Mouse (Mus musculus) midbrain, embryonic 10.5 days (tissue): ENCODE measurements around the gene Lamp1. TPM values are rescaled to one million over a fixed set of nuclear protein-coding genes. Genes with fewer than 3 reads are reported as not detected.

Source experiments
- DNase-seq: peaks from one replicate; pipeline ENCODE4 v3.0.0-alpha.2; 2017; ENCODE audit warnings: low spot score
- H3K27ac ChIP-seq: fragments of 300-500 bp; sonication (generic); replicated peaks from 2 replicates; pipeline ENCODE4 v1.5.1; 2016; ENCODE audit warnings: mild to moderate bottlenecking
- H3K27me3 ChIP-seq: fragments of 300-500 bp; sonication (generic); 2 replicates; pipeline ENCODE4 v1.6.1; 2016; ENCODE audit warnings: low read depth, mild to moderate bottlenecking; ENCODE audit not compliant: poor library complexity, severe bottlenecking
- H3K36me3 ChIP-seq: fragments of 300-500 bp; sonication (generic); 2 replicates; pipeline ENCODE4 v1.6.1; 2016; ENCODE audit warnings: mild to moderate bottlenecking, moderate library complexity
- H3K4me1 ChIP-seq: fragments of 300-500 bp; sonication (generic); 2 replicates; pipeline ENCODE4 v1.6.1; 2016
- H3K4me3 ChIP-seq: fragments of 300-500 bp; sonication (generic); 2 replicates; pipeline ENCODE4 v1.5.1; 2016; ENCODE audit warnings: mild to moderate bottlenecking, moderate library complexity
- H3K9me3 ChIP-seq: fragments of 300-500 bp; sonication (generic); replicated peaks from 2 replicates; pipeline ENCODE4 v1.6.1; 2016; ENCODE audit warnings: mild to moderate bottlenecking
- WGBS: fragments of 180-500 bp; shearing (Covaris S2); methylation state at CpG from one replicate; pipeline ENCODE4 v1.1.7; 2016; 5-methylcytosine and 5-hydroxymethylcytosine counted together
- polyA plus RNA-seq: library from polyadenylated mRNA; unstranded; fragments of >200 nt; fragmentation: Nextera tagmentation; extraction: Ambion mirVana; gene quantifications from 2 replicates; pipeline ENCODE4 v1.2.1, GENCODE M21; 2016

Gene Lamp1
- polyA plus RNA-seq, 1 experiment from 2014 or later = 221 TPM

GRCm38 (mm10) chr8:13188052-13188555, 29.1 kb downstream of the Lamp1 start:
- Histone ChIP-seq H3K36me3 (peaks cover 49% of the 10 kb centered on the region), H3K4me3 (no peak overlapping the region), H3K9me3 (no peaks in the 10 kb centered on the region), H3K27ac (no peak overlapping the region), H3K27me3 (no peaks in the 10 kb centered on the region), H3K4me1 (no peaks in the 10 kb centered on the region)
- no peak for DNase-seq
- 89% methylated on average over 13 of the region's 13 CpGs for WGBS

- Histone ChIP-seq H3K27ac (no peak overlapping the region), H3K4me3 (no peak overlapping the region), H3K27me3 (no peaks in the 10 kb centered on the region), H3K9me3 (no peaks in the 10 kb centered on the region), H3K4me1 (no peaks in the 10 kb centered on the region), H3K36me3 (peaks cover 45% of the 10 kb centered on the region)
- DNase-seq = no peak
- 97% methylated on average over 1 of the region's 1 CpGs for WGBS
Observed at GRCm38 (mm10) chr8:13188857-13189256, 29.9 kb downstream of the Lamp1 start.

GRCm38 (mm10) chr8:13190235-13190634, 31.3 kb downstream of the Lamp1 start:
- Histone ChIP-seq H3K27me3 (no peaks in the 10 kb centered on the region), H3K36me3 (peaks cover 34% of the 10 kb centered on the region), H3K9me3 (no peaks in the 10 kb centered on the region), H3K4me1 (peaks cover 11% of the 10 kb centered on the region), H3K27ac (no peak overlapping the region), H3K4me3 (no peak overlapping the region)
- 91% methylated on average over 8 of the region's 8 CpGs for WGBS
- DNase-seq = no peak

GRCm38 (mm10) chr8:13194818-13195217, 35.9 kb downstream of the Lamp1 start:
- H3K27ac ChIP-seq = peak overlapping the region; percentile 14
- H3K4me3 ChIP-seq = no peak overlapping the region; the same call in 1 of the 2 replicates
- WGBS = 27% methylated on average over 10 of the region's 10 CpGs
- H3K4me1 ChIP-seq = peaks cover 16% of the 10 kb centered on the region
- H3K27me3 ChIP-seq = peaks cover 15% of the 10 kb centered on the region
- H3K9me3 ChIP-seq = no peaks in the 10 kb centered on the region
- DNase-seq = peak; percentile 21
- H3K36me3 ChIP-seq = peaks cover 9% of the 10 kb centered on the region; the same call in 1 of the 2 replicates

- 87% methylated on average over 5 of the region's 5 CpGs for WGBS
- Histone ChIP-seq H3K36me3 (0 out of 2 replicates have a peak, but pooled peaks cover 3% of the 10 kb centered on the region), H3K4me1 (peaks cover 33% of the 10 kb centered on the region), H3K27ac (no peak overlapping the region), H3K27me3 (peaks cover 41% of the 10 kb centered on the region), H3K9me3 (no peaks in the 10 kb centered on the region), H3K4me3 (no peak overlapping the region)
- DNase-seq = no peak
Observed at GRCm38 (mm10) chr8:13197493-13197892, 38.5 kb downstream of the Lamp1 start.

GRCm38 (mm10) chr8:13199385-13200061, 40.6 kb downstream of the Lamp1 start:
- Histone ChIP-seq H3K27ac (peak overlapping the region; percentile 84; the same call in 1 of the 2 replicates), H3K27me3 (peaks cover 53% of the 10 kb centered on the region), H3K4me1 (peaks cover 28% of the 10 kb centered on the region), H3K36me3 (no peaks in the 10 kb centered on the region), H3K9me3 (no peaks in the 10 kb centered on the region), H3K4me3 (peak overlapping the region; percentile 95)
- no peak for DNase-seq
- WGBS = 23% methylated on average over 14 of the region's 14 CpGs

- Histone ChIP-seq H3K4me3 (peak within 1 kb of the TSS; percentile 95), H3K4me1 (peaks cover 22% of the 10 kb centered on the region), H3K27me3 (peaks cover 53% of the 10 kb centered on the region), H3K36me3 (no peaks in the 10 kb centered on the region), H3K9me3 (no peaks in the 10 kb centered on the region), H3K27ac (peak within 1 kb of the TSS; percentile 84)
- WGBS = under 1% methylated on average over 58 of the region's 58 CpGs
- peak; percentile 77 for DNase-seq
Observed at GRCm38 (mm10) chr8:13200301-13201012, 41.5 kb downstream of the Lamp1 start, which contains the start of gene Grtp1. Gene Grtp1 (minus strand): TSS chr8:13200620.

DNA sequence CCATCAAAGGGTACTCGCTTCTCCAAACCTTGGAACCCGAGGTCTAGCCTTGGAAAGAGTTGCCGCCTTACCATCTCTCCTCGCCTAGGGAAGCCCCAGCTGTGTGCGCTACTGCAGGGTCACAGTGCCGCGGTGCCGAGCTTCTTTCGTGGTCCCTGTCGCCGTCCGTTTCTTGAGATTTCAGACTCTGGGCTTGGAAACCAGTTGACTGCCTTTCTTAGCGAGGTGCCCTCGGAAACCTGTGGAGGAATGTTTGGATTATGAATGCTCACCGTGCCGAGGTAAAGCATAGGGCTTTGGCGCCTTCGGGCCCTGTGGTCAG, 42.0 kb downstream of the Lamp1 start:
- peaks cover 22% of the 10 kb centered on the region for H3K4me1 ChIP-seq
- WGBS = 2% methylated on average over 18 of the region's 18 CpGs
- no peaks in the 10 kb centered on the region for H3K9me3 ChIP-seq
- H3K4me3 ChIP-seq = peak overlapping the region; percentile 95
- peak; percentile 30 for DNase-seq
- H3K27ac ChIP-seq = peak overlapping the region; percentile 33; the same call in 1 of the 2 replicates
- H3K27me3 ChIP-seq = peaks cover 53% of the 10 kb centered on the region
- H3K36me3 ChIP-seq = no peaks in the 10 kb centered on the region

GRCm38 (mm10) chr8:13202041-13202440, 43.1 kb downstream of the Lamp1 start:
- WGBS = 52% methylated on average over 3 of the region's 3 CpGs
- H3K27ac ChIP-seq = no peak overlapping the region
- peaks cover 53% of the 10 kb centered on the region for H3K27me3 ChIP-seq

GRCm38 (mm10) chr8:13202806-13203205, 43.8 kb downstream of the Lamp1 start:
- Histone ChIP-seq H3K4me3 (no peak overlapping the region), H3K27ac (no peak overlapping the region), H3K4me1 (peaks cover 28% of the 10 kb centered on the region), H3K9me3 (no peaks in the 10 kb centered on the region), H3K27me3 (peaks cover 53% of the 10 kb centered on the region), H3K36me3 (no peaks in the 10 kb centered on the region)
- WGBS = 91% methylated on average over 3 of the region's 3 CpGs
- no peak for DNase-seq

More at GRCm38 (mm10) chr8:13202041-13202440, 43.1 kb downstream of the Lamp1 start:
- Histone ChIP-seq H3K36me3 (no peaks in the 10 kb centered on the region), H3K4me3 (no peak overlapping the region), H3K9me3 (no peaks in the 10 kb centered on the region), H3K4me1 (peaks cover 28% of the 10 kb centered on the region)
- DNase-seq = no peak

DNA sequence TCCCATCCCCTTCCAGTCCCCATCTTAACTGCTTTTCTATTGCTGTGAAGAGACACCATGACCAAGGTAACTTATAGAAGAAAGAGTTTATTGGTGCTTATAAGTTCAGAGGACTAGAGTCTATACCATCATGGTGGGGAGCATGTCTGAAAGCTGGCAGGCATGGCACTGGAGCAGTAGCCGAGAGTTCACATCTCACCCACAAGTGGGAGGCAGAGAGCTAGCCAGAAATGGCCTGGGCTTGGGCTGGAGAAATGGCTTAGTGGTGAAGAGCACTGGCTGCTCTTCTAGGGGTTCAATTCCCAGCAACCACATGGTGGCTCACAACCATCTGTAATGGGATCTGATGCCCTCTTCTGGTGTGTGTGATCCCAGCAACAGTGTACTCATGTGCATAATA, 44.5 kb downstream of the Lamp1 start:
- H3K4me3 ChIP-seq = no peak overlapping the region
- peaks cover 52% of the 10 kb centered on the region for H3K27me3 ChIP-seq
- 48% methylated on average over 1 of the region's 1 CpGs for WGBS
- H3K27ac ChIP-seq = no peak overlapping the region
- peaks cover 28% of the 10 kb centered on the region for H3K4me1 ChIP-seq
- no peak for DNase-seq
- no peaks in the 10 kb centered on the region for H3K9me3 ChIP-seq
- no peaks in the 10 kb centered on the region for H3K36me3 ChIP-seq

GRCm38 (mm10) chr8:13204371-13205140, 45.6 kb downstream of the Lamp1 start:
- no peak overlapping the region for H3K4me3 ChIP-seq
- WGBS = 72% methylated on average over 12 of the region's 12 CpGs
- H3K27me3 ChIP-seq = peaks cover 41% of the 10 kb centered on the region
- DNase-seq = no peak
- no peak overlapping the region for H3K27ac ChIP-seq
- no peaks in the 10 kb centered on the region for H3K36me3 ChIP-seq
- peaks cover 25% of the 10 kb centered on the region for H3K4me1 ChIP-seq
- no peaks in the 10 kb centered on the region for H3K9me3 ChIP-seq
